Mouse (Mus musculus) myocyte (in vitro differentiated cells): Measurements from ENCODE around the gene Hltf.

Experiments
- CEBPB ChIP-seq: IDR thresholded peaks from 2 replicates; pipeline ENCODE4 v1.6.1; 2011; ENCODE audit warnings: mild to moderate bottlenecking, moderate library complexity; ENCODE audit not compliant: poor library complexity, insufficient read depth, severe bottlenecking
- E2F4 ChIP-seq: IDR thresholded peaks from one replicate; pipeline ENCODE4 v1.6.1; 2011; ENCODE audit warnings: mild to moderate bottlenecking, control low read depth, moderate library complexity; ENCODE audit not compliant: insufficient read depth
- MAX ChIP-seq: IDR thresholded peaks from one replicate; pipeline ENCODE4 v1.6.1; 2011; ENCODE audit warnings: low read depth, mild to moderate bottlenecking, control low read depth
- MYOG ChIP-seq, 3 experiments: IDR thresholded peaks; one replicate each; pipeline ENCODE4 v1.6.1; 2011; ENCODE audit warnings: control low read depth in 2 of 3, low read depth in 2 of 3, mild to moderate bottlenecking in 2 of 3; ENCODE audit not compliant: insufficient read length in 2 of 3, control insufficient read depth in 1 of 3, insufficient read depth in 1 of 3
- POLR2A ChIP-seq: IDR thresholded peaks from one replicate; pipeline ENCODE4 v1.6.1; 2011; ENCODE audit warnings: low read depth, mild to moderate bottlenecking, control low read depth, moderate library complexity; ENCODE audit not compliant: insufficient read length
- POLR2AphosphoS2 ChIP-seq: IDR thresholded peaks from one replicate; pipeline ENCODE4 v1.6.1; 2011; ENCODE audit warnings: low read depth, control low read depth; ENCODE audit not compliant: insufficient read length
- TCF12 ChIP-seq: IDR thresholded peaks from one replicate; pipeline ENCODE4 v1.6.1; 2011; ENCODE audit warnings: mild to moderate bottlenecking, control low read depth; ENCODE audit not compliant: poor library complexity, insufficient read depth, severe bottlenecking
- USF1 ChIP-seq: IDR thresholded peaks from one replicate; pipeline ENCODE4 v1.6.1; 2011; ENCODE audit warnings: low read depth, mild to moderate bottlenecking, control low read depth, moderate library complexity

DNA sequence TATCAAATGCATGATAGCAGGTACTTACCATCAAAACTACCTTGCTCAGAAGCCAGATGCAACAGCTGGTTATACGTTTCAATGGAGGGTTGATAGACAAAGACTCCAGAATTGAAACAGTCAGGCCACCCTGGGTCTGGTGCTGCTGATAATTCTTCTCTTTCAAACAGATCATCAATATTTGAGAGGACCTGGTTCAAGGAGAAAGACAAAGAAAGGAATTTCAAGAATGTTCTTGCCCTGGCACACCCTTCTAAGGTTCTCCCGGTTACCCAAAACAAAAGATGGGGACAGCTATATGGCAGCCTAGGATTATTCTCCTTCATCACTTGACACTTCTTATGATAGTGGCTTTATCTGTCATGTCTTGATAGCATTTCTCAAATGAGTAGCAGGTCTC lies 92.9 kb downstream of the Hltf start:
- no peak for TF ChIP-seq USF1
- TF ChIP-seq TCF12, result no peak
- no peak for TF ChIP-seq POLR2A
- TF ChIP-seq MAX, result no peak
- no peak for TF ChIP-seq CEBPB
- TF ChIP-seq MYOG (IDR thresholded peaks at IDR 0.05; ENCODE audit: control insufficient read depth in 1 of 3, insufficient read depth in 1 of 3, insufficient read length in 2 of 3, low read depth in 2 of 3), result no peak
- TF ChIP-seq E2F4, result no peak
- TF ChIP-seq POLR2AphosphoS2, result no peak
